Mouse (Mus musculus) skeletal muscle tissue, adult 2 months (tissue): ENCODE measurements around the gene C1galt1.

ENCODE experiments used
- DNase-seq: peaks from one replicate; pipeline ENCODE4 v3.0.0-alpha.2; 2012; ENCODE audit warnings: low read depth, low spot score

The C1galt1 gene

GRCm38 (mm10) chr6:7844802-7845679 is at the start of gene C1galt1:
C1galt1 (plus strand) TSS chr6:7844842.
- no peak for DNase-seq

- DNase-seq = peak; percentile 84
Measured at GRCm38 (mm10) chr6:7799969-7800368, 44.7 kb upstream of the C1galt1 start.

- DNase-seq = no peak
Measured at GRCm38 (mm10) chr6:7803765-7804542, 40.7 kb upstream of the C1galt1 start.

GRCm38 (mm10) chr6:7814146-7814545 is 30.5 kb upstream of the C1galt1 start:
- DNase-seq = no peak

- no peak for DNase-seq
Measured at GRCm38 (mm10) chr6:7816233-7816632, 28.4 kb upstream of the C1galt1 start.

GRCm38 (mm10) chr6:7822688-7823087 is 22.0 kb upstream of the C1galt1 start:
- DNase-seq = no peak

- DNase-seq = no peak
Measured at GRCm38 (mm10) chr6:7830793-7831192, 13.8 kb upstream of the C1galt1 start.

- no peak for DNase-seq
Measured at GRCm38 (mm10) chr6:7832564-7833175, 12.0 kb upstream of the C1galt1 start.

GRCm38 (mm10) chr6:7843726-7844411 is 773 bp upstream of the C1galt1 start:
- DNase-seq = no peak

GRCm38 (mm10) chr6:7844412-7844801 is 235 bp upstream of the C1galt1 start:
- peak; percentile 97 for DNase-seq

- no peak for DNase-seq
Measured at GRCm38 (mm10) chr6:7845680-7846017, 1.0 kb downstream of the C1galt1 start.

GRCm38 (mm10) chr6:7846726-7847439 is 2.2 kb downstream of the C1galt1 start:
- no peak for DNase-seq

GRCm38 (mm10) chr6:7847890-7848508 is 3.4 kb downstream of the C1galt1 start:
- no peak for DNase-seq

GRCm38 (mm10) chr6:7848714-7849113 is 4.1 kb downstream of the C1galt1 start:
- no peak for DNase-seq

- DNase-seq = no peak
Measured at GRCm38 (mm10) chr6:7851036-7851435, 6.4 kb downstream of the C1galt1 start.

GRCm38 (mm10) chr6:7852919-7853318 is 8.3 kb downstream of the C1galt1 start:
- no peak for DNase-seq

GRCm38 (mm10) chr6:7853461-7853860 is 8.8 kb downstream of the C1galt1 start:
- no peak for DNase-seq

GRCm38 (mm10) chr6:7856682-7857290 is 12.1 kb downstream of the C1galt1 start:
- no peak for DNase-seq

GRCm38 (mm10) chr6:7857356-7858247 is 13.0 kb downstream of the C1galt1 start:
- DNase-seq = no peak
